Mouse (Mus musculus): ENCODE results near the gene Herpud1.

Gene Herpud1

GRCm38 (mm10) chr8:94386214-94387026 is at the start of gene Herpud1:
Gene Herpud1, plus strand, starts transcription at chr8:94386438.
- peak; percentile 94 for DNase-seq (ENCODE audit: low read depth, low spot score)

GRCm38 (mm10) chr8:94337559-94337958 is 48.7 kb upstream of the Herpud1 start:
- no peak for DNase-seq (ENCODE audit: low read depth, low spot score)

- DNase-seq (ENCODE audit: low read depth, low spot score): no peak
Observed at GRCm38 (mm10) chr8:94340796-94341195, 45.4 kb upstream of the Herpud1 start.

- DNase-seq (ENCODE audit: low read depth, low spot score): no peak
Observed at GRCm38 (mm10) chr8:94342691-94343090, 43.5 kb upstream of the Herpud1 start.

GRCm38 (mm10) chr8:94343290-94343689 is 42.9 kb upstream of the Herpud1 start:
- peak; percentile 81 for DNase-seq (ENCODE audit: low read depth, low spot score)

GRCm38 (mm10) chr8:94343778-94344320 is 42.4 kb upstream of the Herpud1 start:
- no peak for DNase-seq (ENCODE audit: low read depth, low spot score)

- DNase-seq (ENCODE audit: low read depth, low spot score): no peak
Observed at GRCm38 (mm10) chr8:94345657-94346056, 40.6 kb upstream of the Herpud1 start.

GRCm38 (mm10) chr8:94346264-94346663 is 40.0 kb upstream of the Herpud1 start:
- no peak for DNase-seq (ENCODE audit: low read depth, low spot score)

GRCm38 (mm10) chr8:94348425-94348824 is 37.8 kb upstream of the Herpud1 start:
- DNase-seq (ENCODE audit: low read depth, low spot score): no peak

GRCm38 (mm10) chr8:94354069-94354531 is 32.1 kb upstream of the Herpud1 start:
- DNase-seq (ENCODE audit: low read depth, low spot score): no peak

- DNase-seq (ENCODE audit: low read depth, low spot score): no peak
Observed at GRCm38 (mm10) chr8:94354571-94354970, 31.7 kb upstream of the Herpud1 start.

- DNase-seq (ENCODE audit: low read depth, low spot score): no peak
Observed at GRCm38 (mm10) chr8:94357220-94357619, 29.0 kb upstream of the Herpud1 start.

GRCm38 (mm10) chr8:94358541-94358940 is 27.7 kb upstream of the Herpud1 start:
- no peak for DNase-seq (ENCODE audit: low read depth, low spot score)

GRCm38 (mm10) chr8:94361774-94362431 is 24.3 kb upstream of the Herpud1 start:
- no peak for DNase-seq (ENCODE audit: low read depth, low spot score)

- no peak for DNase-seq (ENCODE audit: low read depth, low spot score)
Observed at GRCm38 (mm10) chr8:94362607-94363239, 23.5 kb upstream of the Herpud1 start.

GRCm38 (mm10) chr8:94363288-94363688 is 22.9 kb upstream of the Herpud1 start:
- peak; percentile 13 for DNase-seq (ENCODE audit: low read depth, low spot score)

GRCm38 (mm10) chr8:94363906-94364305 is 22.3 kb upstream of the Herpud1 start:
- no peak for DNase-seq (ENCODE audit: low read depth, low spot score)

- no peak for DNase-seq (ENCODE audit: low read depth, low spot score)
Observed at GRCm38 (mm10) chr8:94364686-94365312, 21.4 kb upstream of the Herpud1 start.

GRCm38 (mm10) chr8:94365410-94365981 is 20.7 kb upstream of the Herpud1 start:
- no peak for DNase-seq (ENCODE audit: low read depth, low spot score)

- no peak for DNase-seq (ENCODE audit: low read depth, low spot score)
Observed at GRCm38 (mm10) chr8:94370839-94371238, 15.4 kb upstream of the Herpud1 start.

GRCm38 (mm10) chr8:94372955-94373599 is 13.2 kb upstream of the Herpud1 start:
- DNase-seq (ENCODE audit: low read depth, low spot score): no peak
